Mouse (Mus musculus) B cell, adult 2 months (primary cell): ENCODE results near the gene Ddx5.
"Not testable (repeated sequence)": the region's sequence is repeated elsewhere in the genome, so short reads cannot be mapped to it uniquely, and the experiment has no call there.

Experiments
- DNase-seq, 2 experiments: peaks; one replicate each; pipeline ENCODE4 v3.0.0; 2022

The Ddx5 gene

GRCm38 (mm10) chr11:106788026-106788774 is 785 bp downstream of the Ddx5 start:
- DNase-seq: peak; percentile 99

- DNase-seq: peak; percentile 90 to 91
These were observed 1.6 kb downstream of the Ddx5 start for GRCm38 (mm10) chr11:106787131-106788025.

GRCm38 (mm10) chr11:106785043-106785442 is 3.9 kb downstream of the Ddx5 start:
- DNase-seq: no peak

- DNase-seq: no peak
These were observed 4.5 kb downstream of the Ddx5 start for GRCm38 (mm10) chr11:106784476-106784875.

- peak; percentile 28 to 39 for DNase-seq
These were observed 5.9 kb downstream of the Ddx5 start for GRCm38 (mm10) chr11:106782841-106783764.

- DNase-seq: not testable (repeated sequence)
These were observed 6.7 kb downstream of the Ddx5 start for GRCm38 (mm10) chr11:106782271-106782670.

- DNase-seq: peak in 1 of 2 experiments; percentile 32
These were observed 8.3 kb downstream of the Ddx5 start for GRCm38 (mm10) chr11:106780590-106781220.

- DNase-seq: no peak
These were observed 8.9 kb downstream of the Ddx5 start for GRCm38 (mm10) chr11:106780089-106780425.

GRCm38 (mm10) chr11:106779388-106780088 is 9.4 kb downstream of the Ddx5 start, which contains the start of gene Polg2:
Polg2 (minus strand) TSS chr11:106779537.
- peak; percentile 96 to 97 for DNase-seq

- DNase-seq: no peak
These were observed 10.2 kb downstream of the Ddx5 start for GRCm38 (mm10) chr11:106778589-106779387.

- no peak for DNase-seq
These were observed 10.9 kb downstream of the Ddx5 start for GRCm38 (mm10) chr11:106778132-106778531.

- DNase-seq: no peak
These were observed 11.6 kb downstream of the Ddx5 start for GRCm38 (mm10) chr11:106777395-106777794.

- DNase-seq: no peak
These were observed 12.0 kb downstream of the Ddx5 start for GRCm38 (mm10) chr11:106776960-106777359.

- no peak for DNase-seq
These were observed 15.9 kb downstream of the Ddx5 start for GRCm38 (mm10) chr11:106773061-106773460.

GRCm38 (mm10) chr11:106770195-106770974 is 18.6 kb downstream of the Ddx5 start:
- peak; percentile 77 to 80 for DNase-seq

- peak in 1 of 2 experiments; percentile 60 for DNase-seq
These were observed 21.5 kb downstream of the Ddx5 start for GRCm38 (mm10) chr11:106767516-106767915.

- no peak for DNase-seq
These were observed 22.3 kb downstream of the Ddx5 start for GRCm38 (mm10) chr11:106766611-106767162.

GRCm38 (mm10) chr11:106762800-106763185 is 26.2 kb downstream of the Ddx5 start:
- DNase-seq: peak in 1 of 2 experiments; percentile 62

GRCm38 (mm10) chr11:106762139-106762799 is 26.7 kb downstream of the Ddx5 start:
- DNase-seq: peak; percentile 85 to 86
